Mouse (Mus musculus): ENCODE results near the gene Kcnj16.

- TF ChIP-seq POLR2AphosphoS2 (IDR thresholded peaks at IDR 0.05; ENCODE audit: low read depth, low read length) (no peak), TCF12 (IDR thresholded peaks at IDR 0.05; ENCODE audit: low read depth, low read length) (no peak), NELFE (IDR thresholded peaks at IDR 0.05; ENCODE audit: low read depth, low read length) (no peak), CTCF (conservative IDR thresholded peaks at IDR 0.05 in 1 of 2, IDR thresholded peaks at IDR 0.05 in 1 of 2; ENCODE audit: low read depth in 2 of 2, low read length in 2 of 2) (no peak), POLR2A (IDR thresholded peaks at IDR 0.05; ENCODE audit: low read depth, low read length) (no peak)
These were observed 1.1 kb downstream of the Kcnj16 start for GRCm38 (mm10) chr11:110968901-110969300.

Measured in CH12.LX (cell line).